Mouse (Mus musculus): ENCODE results near the gene Eif4e. TPM values are rescaled to one million over a fixed set of nuclear protein-coding genes. Genes with fewer than 3 reads are reported as not detected.

Eif4e gene
- polyA plus RNA-seq, 1 experiment from 2014 or later: 371 TPM

DNA sequence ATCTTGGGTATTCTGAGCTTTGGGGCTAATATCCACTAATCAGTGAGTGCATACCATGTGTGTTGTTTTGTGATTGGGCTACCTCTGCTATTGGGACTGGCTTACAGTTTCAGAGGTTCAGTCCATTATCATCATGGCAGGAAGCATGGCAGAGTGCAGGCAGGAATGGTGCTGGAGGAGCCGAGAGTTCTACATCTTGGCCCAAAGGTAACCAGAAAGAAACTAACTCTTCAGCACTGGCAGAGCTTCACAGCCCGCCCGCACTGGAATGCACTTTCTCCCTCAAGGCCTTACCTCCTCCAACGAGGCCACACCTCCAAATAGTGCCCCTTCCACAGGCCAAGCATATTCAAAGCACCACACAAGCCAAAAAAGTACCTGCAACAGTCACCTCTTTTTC, 27.2 kb upstream of the Eif4e start:
- ATAC-seq (replicated peaks): no peak
- 76% methylated on average over 4 of the region's 4 CpGs for WGBS
- no peaks in the 10 kb centered on the region for H3K36me3 ChIP-seq
- H3K27ac ChIP-seq (replicated peaks): no peak overlapping the region
- H3K4me2 ChIP-seq (replicated peaks): no peak overlapping the region
- H3K9ac ChIP-seq (replicated peaks): no peak overlapping the region
- no peaks in the 10 kb centered on the region for H3K27me3 ChIP-seq
- no peaks in the 10 kb centered on the region for H3K4me1 ChIP-seq
- no peaks in the 10 kb centered on the region for H3K9me3 ChIP-seq
- H3K4me3 ChIP-seq: no peak overlapping the region

GRCm38 (mm10) chr3:138499854-138500740, 25.9 kb upstream of the Eif4e start:
- no peaks in the 10 kb centered on the region for H3K27me3 ChIP-seq
- no peak for ATAC-seq (replicated peaks)
- 51% methylated on average over 15 of the region's 15 CpGs for WGBS
- no peak overlapping the region for H3K9ac ChIP-seq (replicated peaks)
- no peaks in the 10 kb centered on the region for H3K36me3 ChIP-seq
- H3K4me2 ChIP-seq (replicated peaks): no peak overlapping the region
- H3K9me3 ChIP-seq: no peaks in the 10 kb centered on the region
- no peak overlapping the region for H3K27ac ChIP-seq (replicated peaks)
- H3K4me3 ChIP-seq: no peak overlapping the region
- no peaks in the 10 kb centered on the region for H3K4me1 ChIP-seq

DNA sequence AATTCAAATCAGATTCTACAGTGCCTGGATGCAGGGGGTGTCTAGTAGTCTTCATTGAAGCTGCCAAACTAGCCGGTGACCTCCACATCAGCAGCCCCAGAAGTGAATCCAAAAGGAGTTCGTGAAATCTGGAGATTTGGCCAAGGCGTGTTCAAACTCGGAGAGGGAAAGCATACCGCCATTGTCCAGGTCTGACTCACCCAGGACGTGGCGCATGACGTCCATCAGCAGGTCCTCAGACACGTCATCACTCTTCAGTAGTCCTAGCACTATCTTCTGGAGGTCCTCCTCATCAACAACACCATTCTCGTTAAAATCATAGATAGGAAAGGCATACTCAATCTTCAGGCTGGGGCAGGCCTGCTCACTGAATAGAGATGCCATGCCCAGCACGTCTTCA, 22.2 kb upstream of the Eif4e start:
- WGBS: 90% methylated on average over 11 of the region's 11 CpGs
- H3K36me3 ChIP-seq: no peaks in the 10 kb centered on the region
- no peak overlapping the region for H3K4me3 ChIP-seq
- H3K9me3 ChIP-seq: no peaks in the 10 kb centered on the region
- no peak overlapping the region for H3K4me2 ChIP-seq (replicated peaks)
- H3K27ac ChIP-seq (replicated peaks): no peak overlapping the region
- no peaks in the 10 kb centered on the region for H3K27me3 ChIP-seq
- H3K4me1 ChIP-seq: no peaks in the 10 kb centered on the region
- no peak for ATAC-seq (replicated peaks)
- no peak overlapping the region for H3K9ac ChIP-seq (replicated peaks)

GRCm38 (mm10) chr3:138506749-138507148, 19.2 kb upstream of the Eif4e start:
- no peaks in the 10 kb centered on the region for H3K4me1 ChIP-seq
- H3K4me2 ChIP-seq (replicated peaks): no peak overlapping the region
- no peak overlapping the region for H3K4me3 ChIP-seq
- no peaks in the 10 kb centered on the region for H3K27me3 ChIP-seq
- no peaks in the 10 kb centered on the region for H3K36me3 ChIP-seq
- H3K27ac ChIP-seq (replicated peaks): no peak overlapping the region
- 55% methylated on average over 6 of the region's 6 CpGs for WGBS
- no peaks in the 10 kb centered on the region for H3K9me3 ChIP-seq
- H3K9ac ChIP-seq (replicated peaks): no peak overlapping the region
- no peak for ATAC-seq (replicated peaks)

- Histone ChIP-seq H3K4me3 (no peak overlapping the region), H3K36me3 (no peaks in the 10 kb centered on the region), H3K27me3 (no peaks in the 10 kb centered on the region), H3K4me1 (no peaks in the 10 kb centered on the region), H3K9me3 (no peaks in the 10 kb centered on the region), H3K27ac (replicated peaks) (no peak overlapping the region), H3K9ac (replicated peaks) (no peak overlapping the region), H3K4me2 (replicated peaks) (no peak overlapping the region)
- no peak for ATAC-seq (replicated peaks)
- WGBS: 89% methylated on average over 2 of the region's 2 CpGs
Measured at GRCm38 (mm10) chr3:138509581-138509980, 16.4 kb upstream of the Eif4e start.

DNA sequence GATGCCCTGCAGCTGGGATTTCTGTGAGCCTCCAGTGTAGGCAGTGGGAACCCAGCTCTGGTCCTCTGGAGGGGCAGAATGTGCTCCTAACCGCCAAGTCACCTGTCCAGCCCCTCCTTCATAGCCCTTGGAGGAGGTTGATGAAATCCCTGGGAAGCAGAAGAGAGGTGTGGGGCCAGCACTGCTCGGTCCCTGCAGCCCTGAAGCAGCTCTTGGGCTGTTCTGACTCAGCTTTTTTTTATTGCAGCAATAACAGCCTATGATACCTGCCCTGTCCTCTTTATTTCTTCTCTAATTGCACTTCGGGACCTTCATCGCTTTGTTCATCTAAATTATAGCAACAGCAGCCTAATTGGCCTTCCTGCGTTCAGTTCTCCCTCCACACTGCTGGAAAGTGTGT, 15.5 kb upstream of the Eif4e start:
- no peaks in the 10 kb centered on the region for H3K4me1 ChIP-seq
- 54% methylated on average over 5 of the region's 5 CpGs for WGBS
- ATAC-seq (replicated peaks): no peak
- no peaks in the 10 kb centered on the region for H3K36me3 ChIP-seq
- H3K27me3 ChIP-seq: no peaks in the 10 kb centered on the region
- no peak overlapping the region for H3K9ac ChIP-seq (replicated peaks)
- H3K9me3 ChIP-seq: no peaks in the 10 kb centered on the region
- H3K27ac ChIP-seq (replicated peaks): no peak overlapping the region
- H3K4me3 ChIP-seq: no peak overlapping the region
- no peak overlapping the region for H3K4me2 ChIP-seq (replicated peaks)

- Histone ChIP-seq H3K27ac (replicated peaks) (no peak overlapping the region), H3K36me3 (no peaks in the 10 kb centered on the region), H3K9me3 (no peaks in the 10 kb centered on the region), H3K4me3 (no peak overlapping the region), H3K4me2 (replicated peaks) (no peak overlapping the region), H3K9ac (replicated peaks) (no peak overlapping the region), H3K4me1 (no peaks in the 10 kb centered on the region), H3K27me3 (no peaks in the 10 kb centered on the region)
- ATAC-seq (replicated peaks): no peak
- whole genome bisulfite sequencing: 64% methylated on average over 12 of the region's 12 CpGs
Measured at GRCm38 (mm10) chr3:138513243-138513642, 12.7 kb upstream of the Eif4e start.

GRCm38 (mm10) chr3:138514749-138515148, 11.2 kb upstream of the Eif4e start:
- no peaks in the 10 kb centered on the region for H3K9me3 ChIP-seq
- no peak for ATAC-seq (replicated peaks)
- H3K4me3 ChIP-seq: no peak overlapping the region
- WGBS: 74% methylated on average over 3 of the region's 3 CpGs
- H3K4me2 ChIP-seq (replicated peaks): no peak overlapping the region
- no peak overlapping the region for H3K27ac ChIP-seq (replicated peaks)
- H3K36me3 ChIP-seq: no peaks in the 10 kb centered on the region
- H3K4me1 ChIP-seq: no peaks in the 10 kb centered on the region
- H3K9ac ChIP-seq (replicated peaks): no peak overlapping the region
- H3K27me3 ChIP-seq: no peaks in the 10 kb centered on the region

DNA sequence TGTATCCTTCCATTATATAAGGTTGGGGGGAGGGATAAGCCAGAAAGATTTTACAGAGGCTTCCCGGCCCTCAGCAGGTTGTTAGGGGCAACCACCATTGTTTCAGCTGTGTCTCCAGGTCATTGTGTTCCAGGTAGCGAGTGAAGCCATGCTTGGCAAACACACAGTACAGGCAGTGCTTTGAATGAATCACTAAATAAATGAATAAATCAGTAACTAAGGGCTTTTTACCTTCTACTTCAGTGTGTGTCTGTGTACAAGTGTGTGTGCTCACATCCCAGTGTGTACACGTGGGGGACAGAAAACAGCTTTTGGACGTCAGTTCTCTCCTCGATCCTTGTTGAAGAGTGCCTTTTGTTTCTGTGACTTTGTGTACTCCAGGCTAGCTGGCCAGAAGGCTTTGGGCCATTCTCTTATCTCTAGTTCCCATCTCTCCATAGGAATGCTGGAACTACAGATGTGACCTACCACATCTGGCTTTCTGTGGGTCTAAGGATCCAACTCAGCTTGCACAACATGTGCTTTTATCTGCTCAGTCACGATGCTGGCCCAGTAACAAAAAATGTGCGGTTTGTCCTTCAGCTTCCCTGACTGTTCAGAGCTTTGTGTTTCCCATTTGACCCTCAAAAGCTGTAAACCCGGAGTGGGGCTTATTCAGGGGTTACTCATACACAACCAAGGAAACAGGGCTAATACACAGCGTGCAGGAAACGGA, 10.2 kb upstream of the Eif4e start:
- ATAC-seq (replicated peaks): 0 out of 2 replicates have a peak, but pooled peaks have one; percentile 48
- Histone ChIP-seq H3K27me3 (no peaks in the 10 kb centered on the region), H3K4me2 (replicated peaks) (no peak overlapping the region), H3K36me3 (no peaks in the 10 kb centered on the region), H3K9ac (replicated peaks) (no peak overlapping the region), H3K27ac (replicated peaks) (no peak overlapping the region), H3K9me3 (no peaks in the 10 kb centered on the region), H3K4me1 (no peaks in the 10 kb centered on the region), H3K4me3 (no peak overlapping the region)
- WGBS: 23% methylated on average over 10 of the region's 10 CpGs

DNA sequence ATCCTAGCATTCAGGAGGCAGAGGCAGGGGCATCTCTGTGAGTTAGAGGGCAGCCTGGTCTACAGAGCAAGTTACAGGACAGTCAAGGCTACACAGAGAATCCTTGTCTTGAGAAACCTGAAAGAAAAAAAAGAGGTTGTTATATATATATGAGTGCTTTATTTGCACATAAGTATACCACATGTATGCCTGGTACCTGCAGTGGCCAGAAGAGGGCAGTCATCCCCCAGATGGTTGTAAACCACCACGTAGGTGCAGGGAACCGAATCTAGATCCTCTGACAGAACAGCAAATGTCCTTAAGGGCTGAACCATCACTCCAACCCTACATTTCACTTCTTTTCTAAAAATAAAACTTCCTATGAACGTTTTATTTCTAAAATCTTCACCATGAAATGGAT, 8.1 kb upstream of the Eif4e start:
- Histone ChIP-seq H3K4me3 (no peak overlapping the region), H3K27me3 (no peaks in the 10 kb centered on the region), H3K4me1 (no peaks in the 10 kb centered on the region), H3K27ac (replicated peaks) (no peak overlapping the region), H3K4me2 (replicated peaks) (no peak overlapping the region), H3K9ac (replicated peaks) (no peak overlapping the region), H3K9me3 (no peaks in the 10 kb centered on the region), H3K36me3 (no peaks in the 10 kb centered on the region)
- WGBS: 65% methylated on average over 3 of the region's 3 CpGs
- no peak for ATAC-seq (replicated peaks)

GRCm38 (mm10) chr3:138519218-138519617, 6.8 kb upstream of the Eif4e start:
- no peaks in the 10 kb centered on the region for H3K4me1 ChIP-seq
- no peak overlapping the region for H3K4me3 ChIP-seq
- H3K27ac ChIP-seq (replicated peaks): no peak overlapping the region
- no peak overlapping the region for H3K4me2 ChIP-seq (replicated peaks)
- no peak overlapping the region for H3K9ac ChIP-seq (replicated peaks)
- 88% methylated on average over 6 of the region's 6 CpGs for whole genome bisulfite sequencing
- ATAC-seq (replicated peaks): no peak
- H3K27me3 ChIP-seq: no peaks in the 10 kb centered on the region
- H3K9me3 ChIP-seq: no peaks in the 10 kb centered on the region
- H3K36me3 ChIP-seq: no peaks in the 10 kb centered on the region

DNA sequence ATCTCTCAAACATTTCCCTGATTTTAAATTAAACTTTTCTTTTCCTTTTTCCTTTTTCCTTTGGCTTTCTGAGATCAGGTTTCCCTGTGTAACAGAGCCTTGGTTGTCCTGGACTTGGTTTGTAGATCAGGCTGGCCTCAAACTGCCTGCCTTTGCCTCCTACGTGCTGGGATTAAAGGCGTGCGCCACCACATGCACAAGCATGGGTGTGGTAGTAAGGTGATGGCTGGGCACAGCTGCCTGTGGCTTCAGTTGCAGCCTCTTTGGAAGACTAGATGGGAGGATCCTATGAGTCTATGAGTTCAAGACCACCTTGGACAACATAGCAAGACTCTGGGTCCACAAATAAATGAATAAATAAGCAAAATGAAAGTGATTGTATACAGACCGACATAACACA, 2.0 kb upstream of the Eif4e start:
- no peak for ATAC-seq (replicated peaks)
- no peaks in the 10 kb centered on the region for H3K9me3 ChIP-seq
- WGBS: 95% methylated on average over 4 of the region's 4 CpGs
- no peak overlapping the region for H3K4me2 ChIP-seq (replicated peaks)
- no peak overlapping the region for H3K27ac ChIP-seq (replicated peaks)
- H3K4me1 ChIP-seq: peaks cover 16% of the 10 kb centered on the region
- H3K27me3 ChIP-seq: no peaks in the 10 kb centered on the region
- no peak overlapping the region for H3K9ac ChIP-seq (replicated peaks)
- no peak overlapping the region for H3K4me3 ChIP-seq
- H3K36me3 ChIP-seq: no peaks in the 10 kb centered on the region
